Mouse (Mus musculus) kidney, embryonic 16.5 days (tissue): Measurements from ENCODE around the gene Gbgt1. TPM values are rescaled to one million over a fixed set of nuclear protein-coding genes. Genes with fewer than 3 reads are reported as not detected.
A peak's percentile ranks its signal among the peaks of the same experiment; 100 is the strongest.

Experiments
- ATAC-seq: fragments of 200-750 bp; cut with Nextera tagmentation; 2 replicates; pipeline ENCODE4 v1.8.0; 2017; ENCODE audit warnings: moderate TSS enrichment; ENCODE audit not compliant: low FRiP score, low TSS enrichment
- H3K27ac ChIP-seq: fragments of 300-500 bp; sonication (generic); 2 replicates; pipeline ENCODE4 v1.5.1; 2014; ENCODE audit warnings: low read length
- H3K27me3 ChIP-seq: fragments of 300-500 bp; sonication (generic); 2 replicates; pipeline ENCODE4 v1.6.1; 2014; ENCODE audit warnings: low read length, control low read depth, mixed read lengths; ENCODE audit not compliant: insufficient read depth
- H3K36me3 ChIP-seq: fragments of 300-500 bp; sonication (generic); 2 replicates; pipeline ENCODE4 v1.6.1; 2014; ENCODE audit warnings: low read length, control low read depth, mixed read lengths; ENCODE audit not compliant: insufficient read depth
- H3K4me1 ChIP-seq: fragments of 300-500 bp; sonication (generic); 2 replicates; pipeline ENCODE4 v1.6.1; 2014; ENCODE audit warnings: low read length, control low read depth, mixed read lengths; ENCODE audit not compliant: insufficient read depth
- H3K4me2 ChIP-seq: fragments of 300-500 bp; sonication (generic); replicated peaks from 2 replicates; pipeline ENCODE4 v1.6.1; 2014; ENCODE audit warnings: low read depth, low read length
- H3K4me3 ChIP-seq: fragments of 300-500 bp; sonication (generic); 2 replicates; pipeline ENCODE4 v1.5.1; 2014; ENCODE audit warnings: mild to moderate bottlenecking, low read length
- H3K9ac ChIP-seq: fragments of 300-500 bp; sonication (generic); replicated peaks from 2 replicates; pipeline ENCODE4 v1.6.1; 2014; ENCODE audit warnings: low read length
- H3K9me3 ChIP-seq: fragments of 300-500 bp; sonication (generic); 2 replicates; pipeline ENCODE4 v1.6.1; 2016; ENCODE audit warnings: low read length, control low read depth
- WGBS: fragments of 180-500 bp; shearing (Covaris S2); extraction: QIAGEN DNeasy Blood & Tissue Kit; methylation state at CpG from one replicate; pipeline ENCODE4 v1.1.7; 2014; 5-methylcytosine and 5-hydroxymethylcytosine counted together
- polyA plus RNA-seq: library from polyadenylated mRNA; unstranded; fragments of >200 nt; fragmentation: Nextera tagmentation; extraction: Ambion mirVana; gene quantifications from 2 replicates; pipeline ENCODE4 v1.2.1, GENCODE M21; 2015

Gene Gbgt1
- polyA plus RNA-seq, 1 experiment from 2014 or later, result 6.3 TPM

- no peak for ATAC-seq
- Histone ChIP-seq H3K9ac (no peak overlapping the region), H3K9me3 (no peaks in the 10 kb centered on the region), H3K4me2 (no peak overlapping the region), H3K4me1 (peaks cover 27% of the 10 kb centered on the region), H3K27me3 (no peaks in the 10 kb centered on the region), H3K36me3 (peaks cover 30% of the 10 kb centered on the region), H3K27ac (no peak overlapping the region), H3K4me3 (no peak overlapping the region)
- 71% methylated on average over 2 of the region's 2 CpGs for WGBS
Measured at GRCm38 (mm10) chr2:28539949-28540348, 43.3 kb downstream of the Gbgt1 start.

- Histone ChIP-seq H3K4me3 (no peak overlapping the region), H3K9ac (no peak overlapping the region), H3K4me1 (peaks cover 19% of the 10 kb centered on the region), H3K27ac (no peak overlapping the region), H3K27me3 (no peaks in the 10 kb centered on the region), H3K9me3 (no peaks in the 10 kb centered on the region), H3K36me3 (peaks cover 36% of the 10 kb centered on the region), H3K4me2 (no peak overlapping the region)
- no peak for ATAC-seq
- WGBS, result 85% methylated on average over 8 of the region's 8 CpGs
Measured at GRCm38 (mm10) chr2:28540587-28541227, 44.0 kb downstream of the Gbgt1 start.

GRCm38 (mm10) chr2:28543894-28544293, 47.2 kb downstream of the Gbgt1 start:
- no peak overlapping the region for H3K27ac ChIP-seq
- H3K4me1 ChIP-seq, result peaks cover 9% of the 10 kb centered on the region
- no peak overlapping the region for H3K4me3 ChIP-seq
- no peak for ATAC-seq
- H3K9me3 ChIP-seq, result no peaks in the 10 kb centered on the region
- H3K4me2 ChIP-seq, result no peak overlapping the region
- no peak overlapping the region for H3K9ac ChIP-seq
- H3K27me3 ChIP-seq, result no peaks in the 10 kb centered on the region
- H3K36me3 ChIP-seq, result peaks cover 45% of the 10 kb centered on the region
- 90% methylated on average over 8 of the region's 8 CpGs for WGBS

GRCm38 (mm10) chr2:28545976-28546375, 49.3 kb downstream of the Gbgt1 start:
- Histone ChIP-seq H3K4me2 (no peak overlapping the region), H3K36me3 (peaks cover 64% of the 10 kb centered on the region), H3K4me1 (no peaks in the 10 kb centered on the region; the same call in 1 of the 2 replicates), H3K27ac (no peak overlapping the region), H3K9me3 (no peaks in the 10 kb centered on the region), H3K4me3 (no peak overlapping the region), H3K27me3 (no peaks in the 10 kb centered on the region), H3K9ac (no peak overlapping the region)
- ATAC-seq, result no peak

GRCm38 (mm10) chr2:28546560-28546959, 49.9 kb downstream of the Gbgt1 start:
- ATAC-seq, result no peak
- H3K27ac ChIP-seq, result no peak overlapping the region
- no peaks in the 10 kb centered on the region for H3K4me1 ChIP-seq
- no peak overlapping the region for H3K4me2 ChIP-seq
- H3K4me3 ChIP-seq, result no peak overlapping the region
- H3K9me3 ChIP-seq, result no peaks in the 10 kb centered on the region
- H3K9ac ChIP-seq, result no peak overlapping the region
- WGBS, result 74% methylated on average over 6 of the region's 6 CpGs
- no peaks in the 10 kb centered on the region for H3K27me3 ChIP-seq
- H3K36me3 ChIP-seq, result peaks cover 70% of the 10 kb centered on the region

- ATAC-seq, result peak; percentile 39
- H3K27me3 ChIP-seq, result no peaks in the 10 kb centered on the region
- H3K27ac ChIP-seq, result no peak overlapping the region
- no peak overlapping the region for H3K4me3 ChIP-seq
- H3K36me3 ChIP-seq, result peaks cover 66% of the 10 kb centered on the region
- H3K9ac ChIP-seq, result no peak overlapping the region
- no peak overlapping the region for H3K4me2 ChIP-seq
- no peaks in the 10 kb centered on the region for H3K4me1 ChIP-seq
- H3K9me3 ChIP-seq, result no peaks in the 10 kb centered on the region
- 50% methylated on average over 11 of the region's 11 CpGs for WGBS
Measured at GRCm38 (mm10) chr2:28547237-28548172, 50.8 kb downstream of the Gbgt1 start.

- Histone ChIP-seq H3K4me3 (no peak overlapping the region), H3K27me3 (no peaks in the 10 kb centered on the region), H3K36me3 (peaks cover 54% of the 10 kb centered on the region), H3K9me3 (no peaks in the 10 kb centered on the region), H3K4me2 (no peak overlapping the region), H3K27ac (no peak overlapping the region), H3K9ac (no peak overlapping the region), H3K4me1 (no peaks in the 10 kb centered on the region)
- 95% methylated on average over 13 of the region's 13 CpGs for WGBS
- no peak for ATAC-seq
Measured at GRCm38 (mm10) chr2:28549157-28549556, 52.5 kb downstream of the Gbgt1 start.

GRCm38 (mm10) chr2:28552301-28552700, 55.6 kb downstream of the Gbgt1 start:
- Histone ChIP-seq H3K9ac (no peak overlapping the region), H3K27ac (no peak overlapping the region), H3K4me2 (no peak overlapping the region), H3K36me3 (peaks cover 36% of the 10 kb centered on the region), H3K9me3 (no peaks in the 10 kb centered on the region), H3K4me3 (no peak overlapping the region), H3K27me3 (no peaks in the 10 kb centered on the region), H3K4me1 (no peaks in the 10 kb centered on the region)
- ATAC-seq, result no peak
- 93% methylated on average over 5 of the region's 5 CpGs for WGBS
